Mouse (Mus musculus) heart, postnatal 0 days (tissue): ENCODE measurements around the gene Sel1l3. TPM values are rescaled to one million over a fixed set of nuclear protein-coding genes. Genes with fewer than 3 reads are reported as not detected.

Experiments
- ATAC-seq: fragments of 200-750 bp; cut with Nextera tagmentation; 2 replicates; pipeline ENCODE4 v1.8.0; 2017; ENCODE audit warnings: low read depth, moderate number of reproducible peaks, moderate library complexity; ENCODE audit not compliant: insufficient read depth
- DNase-seq: peaks from one replicate; pipeline ENCODE4 v3.0.0-alpha.2; 2016; ENCODE audit warnings: low spot score
- H3K27ac ChIP-seq: fragments of 300-500 bp; sonication (generic); 2 replicates; pipeline ENCODE4 v1.5.1; 2014; ENCODE audit warnings: low read depth, mild to moderate bottlenecking
- H3K27me3 ChIP-seq: fragments of 300-500 bp; sonication (generic); 2 replicates; pipeline ENCODE4 v1.6.1; 2014; ENCODE audit warnings: low read length, mixed read lengths; ENCODE audit not compliant: control insufficient read depth, insufficient read depth
- H3K36me3 ChIP-seq: fragments of 300-500 bp; sonication (generic); replicated peaks from 2 replicates; pipeline ENCODE4 v1.6.1; 2014; ENCODE audit warnings: low read length, mixed read lengths; ENCODE audit not compliant: control insufficient read depth, insufficient read depth
- H3K4me1 ChIP-seq: fragments of 300-500 bp; sonication (generic); 2 replicates; pipeline ENCODE4 v1.6.1; 2014; ENCODE audit warnings: antibody characterized with exemption; ENCODE audit not compliant: control insufficient read depth, insufficient read depth
- H3K4me2 ChIP-seq: fragments of 300-500 bp; sonication (generic); 2 replicates; pipeline ENCODE4 v1.6.1; 2014; ENCODE audit warnings: low read depth, mild to moderate bottlenecking, low read length, moderate library complexity
- H3K4me3 ChIP-seq: fragments of 300-500 bp; sonication (generic); 2 replicates; pipeline ENCODE4 v1.5.1; 2014; ENCODE audit warnings: low read depth, low read length
- H3K9ac ChIP-seq: fragments of 300-500 bp; sonication (generic); replicated peaks from 2 replicates; pipeline ENCODE4 v1.6.1; 2014; ENCODE audit warnings: low read depth, low read length, mixed read lengths
- H3K9me3 ChIP-seq: fragments of 300-500 bp; sonication (generic); replicated peaks from 2 replicates; pipeline ENCODE4 v1.6.1; 2016; ENCODE audit warnings: low read length; ENCODE audit not compliant: control insufficient read depth
- CTCF ChIP-seq: IDR thresholded peaks from 2 replicates; pipeline ENCODE4 v1.5.1; 2016; ENCODE audit warnings: antibody characterized with exemption, control low read depth, low read depth
- EP300 ChIP-seq: IDR thresholded peaks from 2 replicates; pipeline ENCODE4 v1.6.1; 2016; ENCODE audit warnings: antibody characterized with exemption, low read depth
- WGBS: fragments of 180-500 bp; shearing (Covaris S2); extraction: QIAGEN DNeasy Blood & Tissue Kit; methylation state at CpG from one replicate; pipeline ENCODE4 v1.1.7; 2014; 5-methylcytosine and 5-hydroxymethylcytosine counted together
- polyA plus RNA-seq: library from polyadenylated mRNA; unstranded; fragments of >200 nt; fragmentation: Nextera tagmentation; extraction: Ambion mirVana; gene quantifications from 2 replicates; pipeline ENCODE4 v1.2.1, GENCODE M21; 2015
- total RNA-seq: library from RNA; depleted of rRNA; stranded (reverse); fragments of >200 nt; gene quantifications from 2 replicates; pipeline ENCODE4 v1.2.3, GENCODE M21; 2014; ENCODE audit warnings: low replicate concordance

The Sel1l3 gene
- total and polyA plus RNA-seq, 2 experiments from 2014 or later = 0.14 to 1.4 TPM

- Histone ChIP-seq H3K27me3 (no peaks in the 10 kb centered on the region), H3K9ac (no peak overlapping the region), H3K4me1 (no peaks in the 10 kb centered on the region), H3K9me3 (no peaks in the 10 kb centered on the region), H3K27ac (no peak overlapping the region), H3K4me2 (no peak overlapping the region), H3K36me3 (no peaks in the 10 kb centered on the region), H3K4me3 (no peak overlapping the region)
- DNase-seq (no peak), ATAC-seq (no peak)
- TF ChIP-seq CTCF (no peak), EP300 (no peak)
- WGBS = 78% methylated on average over 13 of the region's 13 CpGs
These were observed 20.4 kb downstream of the Sel1l3 start for GRCm38 (mm10) chr5:53193092-53194030.

GRCm38 (mm10) chr5:53188608-53189007, 25.1 kb downstream of the Sel1l3 start:
- Histone ChIP-seq H3K4me3 (no peak overlapping the region), H3K9me3 (no peaks in the 10 kb centered on the region), H3K36me3 (no peaks in the 10 kb centered on the region), H3K9ac (no peak overlapping the region), H3K4me2 (no peak overlapping the region), H3K27ac (no peak overlapping the region), H3K4me1 (no peaks in the 10 kb centered on the region), H3K27me3 (no peaks in the 10 kb centered on the region)
- TF ChIP-seq CTCF (no peak), EP300 (no peak)
- DNase-seq (no peak), ATAC-seq (no peak)
- 40% methylated on average over 2 of the region's 2 CpGs for WGBS

GRCm38 (mm10) chr5:53187245-53187644, 26.5 kb downstream of the Sel1l3 start:
- Histone ChIP-seq H3K4me1 (no peaks in the 10 kb centered on the region), H3K9ac (no peak overlapping the region), H3K27me3 (no peaks in the 10 kb centered on the region), H3K4me2 (no peak overlapping the region), H3K9me3 (no peaks in the 10 kb centered on the region), H3K4me3 (no peak overlapping the region), H3K36me3 (no peaks in the 10 kb centered on the region), H3K27ac (no peak overlapping the region)
- TF ChIP-seq CTCF = no peak
- TF ChIP-seq EP300 = no peak
- ATAC-seq (no peak), DNase-seq (no peak)
- WGBS = 55% methylated on average over 10 of the region's 10 CpGs

GRCm38 (mm10) chr5:53185803-53186202, 27.9 kb downstream of the Sel1l3 start:
- Histone ChIP-seq H3K4me1 (peaks cover 8% of the 10 kb centered on the region; the same call in 1 of the 2 replicates), H3K36me3 (no peaks in the 10 kb centered on the region), H3K27ac (no peak overlapping the region), H3K4me2 (no peak overlapping the region), H3K4me3 (no peak overlapping the region), H3K27me3 (no peaks in the 10 kb centered on the region), H3K9me3 (no peaks in the 10 kb centered on the region), H3K9ac (no peak overlapping the region)
- TF ChIP-seq EP300 (no peak), CTCF (no peak)
- 89% methylated on average over 11 of the region's 11 CpGs for WGBS
- DNase-seq (no peak), ATAC-seq (no peak)

- Histone ChIP-seq H3K27me3 (no peaks in the 10 kb centered on the region), H3K4me1 (peaks cover 8% of the 10 kb centered on the region; the same call in 1 of the 2 replicates), H3K36me3 (no peaks in the 10 kb centered on the region), H3K4me2 (no peak overlapping the region), H3K27ac (no peak overlapping the region), H3K9me3 (no peaks in the 10 kb centered on the region), H3K4me3 (no peak overlapping the region), H3K9ac (no peak overlapping the region)
- ATAC-seq (no peak), DNase-seq (no peak)
- no peak for TF ChIP-seq CTCF
- no peak for TF ChIP-seq EP300
- 87% methylated on average over 5 of the region's 5 CpGs for WGBS
These were observed 33.8 kb downstream of the Sel1l3 start for GRCm38 (mm10) chr5:53179965-53180364.

DNA sequence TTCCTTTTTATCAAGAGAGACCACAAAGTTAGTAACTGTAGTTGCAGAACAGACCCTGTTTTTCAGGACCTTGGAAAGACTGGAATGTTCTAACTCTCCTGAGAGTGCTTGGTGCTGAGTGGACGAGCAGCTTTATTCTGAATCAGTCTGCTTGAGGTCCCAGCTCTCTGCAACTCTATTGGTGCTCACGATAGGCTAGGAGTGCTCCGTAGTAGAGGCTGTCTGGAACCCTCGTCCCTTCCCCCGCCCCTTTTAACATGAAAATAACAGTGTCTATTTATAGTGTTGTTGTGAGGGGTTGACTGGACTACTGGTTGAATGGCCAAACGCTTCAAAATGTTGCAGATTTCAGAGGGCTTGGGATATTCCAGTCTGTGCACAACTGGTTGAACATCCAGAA, 37.0 kb downstream of the Sel1l3 start:
- H3K4me1 ChIP-seq = peaks cover 4% of the 10 kb centered on the region; the same call in 1 of the 2 replicates
- H3K27ac ChIP-seq = no peak overlapping the region
- H3K27me3 ChIP-seq = no peaks in the 10 kb centered on the region
- TF ChIP-seq CTCF = no peak
- no peak for TF ChIP-seq EP300
- 19% methylated on average over 6 of the region's 6 CpGs for WGBS
- DNase-seq = no peak
- H3K9ac ChIP-seq = no peak overlapping the region
- no peak overlapping the region for H3K4me3 ChIP-seq
- no peaks in the 10 kb centered on the region for H3K9me3 ChIP-seq
- H3K4me2 ChIP-seq = no peak overlapping the region
- peak; percentile 66 for ATAC-seq
- no peaks in the 10 kb centered on the region for H3K36me3 ChIP-seq
